Mouse (Mus musculus) stomach, postnatal 0 days (tissue): ENCODE results near the gene Pard6b. TPM values are rescaled to one million over a fixed set of nuclear protein-coding genes. Genes with fewer than 3 reads are reported as not detected.
"Not testable (repeated sequence)": the region's sequence is repeated elsewhere in the genome, so short reads cannot be mapped to it uniquely, and the experiment has no call there.

Experiments used
- ATAC-seq: fragments of 200-750 bp; cut with Nextera tagmentation; 2 replicates; pipeline ENCODE4 v1.8.0; 2017; ENCODE audit not compliant: low FRiP score, low TSS enrichment
- DNase-seq: peaks from one replicate; pipeline ENCODE4 v3.0.0-alpha.2; 2016; ENCODE audit warnings: low spot score
- H3K27ac ChIP-seq: fragments of 300-500 bp; sonication (generic); replicated peaks from 2 replicates; pipeline ENCODE4 v1.5.1; 2014; ENCODE audit warnings: mild to moderate bottlenecking, control low read depth
- H3K27me3 ChIP-seq: fragments of 300-500 bp; sonication (generic); 2 replicates; pipeline ENCODE4 v1.6.1; 2014; ENCODE audit warnings: low read length; ENCODE audit not compliant: control insufficient read depth, insufficient read depth
- H3K36me3 ChIP-seq: fragments of 300-500 bp; sonication (generic); 2 replicates; pipeline ENCODE4 v1.6.1; 2014; ENCODE audit warnings: low read length, mixed read lengths; ENCODE audit not compliant: control insufficient read depth, insufficient read depth
- H3K4me1 ChIP-seq: fragments of 300-500 bp; sonication (generic); replicated peaks from 2 replicates; pipeline ENCODE4 v1.6.1; 2014; ENCODE audit warnings: antibody characterized with exemption; ENCODE audit not compliant: control insufficient read depth, insufficient read depth
- H3K4me2 ChIP-seq: fragments of 300-500 bp; sonication (generic); replicated peaks from 2 replicates; pipeline ENCODE4 v1.6.1; 2014; ENCODE audit warnings: low read depth, mild to moderate bottlenecking, control low read depth, moderate library complexity
- H3K4me3 ChIP-seq: fragments of 300-500 bp; sonication (generic); 2 replicates; pipeline ENCODE4 v1.5.1; 2014; ENCODE audit warnings: low read depth, low read length, control low read depth
- H3K9ac ChIP-seq: fragments of 300-500 bp; sonication (generic); 2 replicates; pipeline ENCODE4 v1.6.1; 2014; ENCODE audit warnings: mild to moderate bottlenecking, low read length, control low read depth, mixed read lengths
- H3K9me3 ChIP-seq: fragments of 300-500 bp; sonication (generic); 2 replicates; pipeline ENCODE4 v1.6.1; 2016; ENCODE audit warnings: low read length; ENCODE audit not compliant: control insufficient read depth
- CTCF ChIP-seq: IDR thresholded peaks from 2 replicates; pipeline ENCODE4 v1.5.1; 2016; ENCODE audit warnings: antibody characterized with exemption, low read depth, mild to moderate bottlenecking, moderate library complexity
- EP300 ChIP-seq: optimal IDR thresholded peaks from 2 replicates; pipeline ENCODE3; 2016; ENCODE audit warnings: antibody characterized with exemption
- WGBS: fragments of 180-500 bp; shearing (Covaris S2); extraction: QIAGEN DNeasy Blood & Tissue Kit; methylation state at CpG from one replicate; pipeline ENCODE4 v1.1.7; 2014; 5-methylcytosine and 5-hydroxymethylcytosine counted together
- polyA plus RNA-seq: library from polyadenylated mRNA; unstranded; fragments of >200 nt; fragmentation: Nextera tagmentation; extraction: Ambion mirVana; gene quantifications from 2 replicates; pipeline ENCODE4 v1.2.1, GENCODE M21; 2015

The Pard6b gene
- polyA plus RNA-seq, 1 experiment from 2014 or later, result 11.8 TPM

GRCm38 (mm10) chr2:168106701-168107178 is 25.9 kb downstream of the Pard6b start:
- Histone ChIP-seq H3K27ac (0 out of 2 replicates have a peak overlapping the region, but pooled peaks have one; percentile 18), H3K9ac (no peak overlapping the region; the same call in 1 of the 2 replicates), H3K4me1 (no peaks in the 10 kb centered on the region), H3K36me3 (no peaks in the 10 kb centered on the region), H3K4me2 (peak overlapping the region; percentile 42), H3K4me3 (no peak overlapping the region), H3K27me3 (no peaks in the 10 kb centered on the region), H3K9me3 (no peaks in the 10 kb centered on the region)
- no peak for DNase-seq
- no peak for ATAC-seq
- 38% methylated on average over 20 of the region's 20 CpGs for WGBS
- no peak for TF ChIP-seq CTCF

DNA sequence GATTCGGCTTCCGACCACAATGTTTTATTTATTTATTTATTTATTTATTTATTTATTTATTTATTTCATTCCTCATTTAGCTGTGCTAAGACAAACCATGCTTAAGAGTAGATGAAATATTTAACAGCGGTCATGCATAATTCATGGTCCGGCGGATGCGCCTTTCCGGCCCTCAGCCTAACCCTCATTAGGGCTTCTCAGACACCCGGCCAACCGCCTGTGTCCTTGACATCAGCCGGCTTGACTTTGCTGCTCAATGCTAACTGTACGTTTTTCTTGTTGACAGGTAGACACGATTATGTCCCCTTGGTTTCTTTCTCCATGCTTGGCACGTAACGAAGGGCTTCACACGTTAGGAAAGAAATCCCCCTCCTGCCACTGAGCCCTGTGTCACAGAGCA is 26.6 kb downstream of the Pard6b start:
- H3K9ac ChIP-seq, result no peak overlapping the region
- DNase-seq (no peak), ATAC-seq (no peak)
- H3K9me3 ChIP-seq, result no peaks in the 10 kb centered on the region
- no peak overlapping the region for H3K27ac ChIP-seq
- no peaks in the 10 kb centered on the region for H3K36me3 ChIP-seq
- H3K4me2 ChIP-seq, result no peak overlapping the region
- no peaks in the 10 kb centered on the region for H3K27me3 ChIP-seq
- TF ChIP-seq CTCF, result no peak
- no peak for TF ChIP-seq EP300
- no peaks in the 10 kb centered on the region for H3K4me1 ChIP-seq
- H3K4me3 ChIP-seq, result no peak overlapping the region
- WGBS, result 79% methylated on average over 15 of the region's 15 CpGs

GRCm38 (mm10) chr2:168107901-168108300 is 27.1 kb downstream of the Pard6b start:
- not testable (repeated sequence) for DNase-seq, H3K27ac ChIP-seq, H3K4me1 ChIP-seq, H3K27me3 ChIP-seq, H3K9ac ChIP-seq, ATAC-seq, H3K9me3 ChIP-seq, H3K4me2 ChIP-seq, H3K4me3 ChIP-seq, H3K36me3 ChIP-seq
- WGBS, result 95% methylated on average over 6 of the region's 6 CpGs

DNA sequence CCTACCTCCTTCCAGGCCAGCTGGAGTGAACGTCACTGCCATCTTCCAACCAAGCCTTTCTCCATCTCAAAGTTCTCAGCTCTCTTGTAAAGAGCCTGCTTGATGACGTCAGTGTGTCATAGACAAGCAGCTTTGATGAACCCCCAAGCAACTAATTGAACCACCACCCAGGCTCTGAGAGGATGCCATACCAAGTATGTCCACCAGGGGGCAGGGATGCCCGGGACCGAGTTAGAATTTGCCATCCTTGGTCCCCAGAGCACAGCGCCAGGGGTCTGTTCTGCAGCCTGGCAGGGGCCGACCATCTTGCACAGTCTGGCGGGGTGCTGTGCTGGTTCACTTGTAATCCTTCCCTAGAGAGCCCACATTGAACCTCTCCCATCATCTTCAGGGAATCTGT is 31.1 kb downstream of the Pard6b start:
- Histone ChIP-seq H3K27me3 (no peaks in the 10 kb centered on the region), H3K4me3 (no peak overlapping the region), H3K9ac (no peak overlapping the region), H3K4me1 (0 out of 2 replicates have a peak, but pooled peaks cover 3% of the 10 kb centered on the region), H3K36me3 (no peaks in the 10 kb centered on the region), H3K4me2 (no peak overlapping the region), H3K27ac (no peak overlapping the region), H3K9me3 (no peaks in the 10 kb centered on the region)
- WGBS, result 6% methylated on average over 7 of the region's 7 CpGs
- TF ChIP-seq EP300, result no peak
- TF ChIP-seq CTCF, result peak; percentile 96
- ATAC-seq (no peak), DNase-seq (peak; percentile 73)

- no peak overlapping the region for H3K9ac ChIP-seq
- H3K9me3 ChIP-seq, result no peaks in the 10 kb centered on the region
- H3K4me3 ChIP-seq, result no peak overlapping the region
- H3K4me1 ChIP-seq, result 0 out of 2 replicates have a peak, but pooled peaks cover 5% of the 10 kb centered on the region
- H3K4me2 ChIP-seq, result no peak overlapping the region
- ATAC-seq (no peak), DNase-seq (no peak)
- no peak for TF ChIP-seq CTCF
- no peak for TF ChIP-seq EP300
- H3K27me3 ChIP-seq, result no peaks in the 10 kb centered on the region
- H3K36me3 ChIP-seq, result no peaks in the 10 kb centered on the region
- 95% methylated on average over 9 of the region's 9 CpGs for WGBS
- H3K27ac ChIP-seq, result no peak overlapping the region
Observed at GRCm38 (mm10) chr2:168113263-168113662, 32.5 kb downstream of the Pard6b start.

GRCm38 (mm10) chr2:168113692-168114091 is 32.9 kb downstream of the Pard6b start:
- Histone ChIP-seq H3K36me3 (no peaks in the 10 kb centered on the region), H3K9me3 (no peaks in the 10 kb centered on the region), H3K4me3 (no peak overlapping the region), H3K27me3 (no peaks in the 10 kb centered on the region), H3K4me2 (no peak overlapping the region), H3K9ac (no peak overlapping the region), H3K4me1 (0 out of 2 replicates have a peak, but pooled peaks cover 5% of the 10 kb centered on the region), H3K27ac (no peak overlapping the region)
- ATAC-seq, result no peak
- TF ChIP-seq EP300, result no peak
- peak; percentile 42; the same call in 1 of the 2 replicates for TF ChIP-seq CTCF
- no peak for DNase-seq
- WGBS, result 74% methylated on average over 5 of the region's 5 CpGs
